ENCODE assay signal across 10 mouse cellular contexts in genomic region chr7:46601097-46601496, GRCm38 (mm10). TPM values are rescaled to one million over a fixed set of nuclear protein-coding genes. Genes with fewer than 3 reads are reported as not detected.
A peak's percentile ranks its signal among the peaks of the same experiment; 100 is the strongest.
DNase-seq lines count a peak whose midpoint lies in the region; ATAC-seq lines count a peak whose summit lies in the region.
"Had no signal": no experiment of that assay in that cellular context is flagged by ENCODE, and none has a peak within 500 bp of the region (broad histone marks: within the 10 kb centered on the region; RNA-seq: fewer than 3 reads in every experiment).

No protein-coding gene starts in this region.

- 61% methylated on average over 5 of the region's 5 CpGs for WGBS in neural tube, embryonic 13.5 days
- WGBS in hindbrain, embryonic 11.5 days: 63% methylated on average over 5 of the region's 5 CpGs

- H3K9me3 ChIP-seq in neural tube, embryonic 13.5 days: no peaks in the 10 kb centered on the region
- H3K9me3 ChIP-seq in hindbrain, embryonic 11.5 days (ENCODE audit: control insufficient read depth, low read length): no peaks in the 10 kb centered on the region

- intact Hi-C loops in gastrocnemius, postnatal 36 days (cut with DNase I): no loop called here

- no peak for DNase-seq in neural tube, embryonic 10.5 days (ENCODE audit: extremely low spot score, low spot score)
- peak; percentile 34 for DNase-seq in embryo, embryonic 11 days
- DNase-seq in hindbrain, embryonic 11.5 days (ENCODE audit: low spot score): peak; percentile 42
- peak; percentile 20 to 36 for DNase-seq in natural killer cell, adult 2 months (ENCODE audit: low spot score in 2 of 2)
- no peak for DNase-seq in adrenal gland, postnatal 25 days
- no peak for DNase-seq in heart, adult 18-20 months
- no peak for DNase-seq in gastrocnemius, postnatal 36 days

- H3K4me1 ChIP-seq in neural tube, embryonic 13.5 days (replicated peaks): peaks cover 28% of the 10 kb centered on the region
- H3K4me1 ChIP-seq in hindbrain, embryonic 11.5 days (replicated peaks; ENCODE audit: control insufficient read depth, insufficient read depth, low read length): 0 out of 2 replicates have a peak, but pooled peaks cover 2% of the 10 kb centered on the region

- no peaks in the 10 kb centered on the region for H3K27me3 ChIP-seq in neural tube, embryonic 13.5 days
- H3K27me3 ChIP-seq in hindbrain, embryonic 11.5 days (ENCODE audit: control insufficient read depth, insufficient read depth, low read length): no peaks in the 10 kb centered on the region

- H3K27ac ChIP-seq in neural tube, embryonic 13.5 days (replicated peaks): peak overlapping the region; percentile 70
- H3K27ac ChIP-seq in hindbrain, embryonic 11.5 days (ENCODE audit: low read depth, low read length): no peak overlapping the region
- H3K27ac ChIP-seq: liver, embryonic 14.5 days had no signal

- ATAC-seq in neural tube, embryonic 13.5 days (ENCODE audit: low read depth): no peak
- ATAC-seq in hindbrain, embryonic 11.5 days (ENCODE audit: low FRiP score): no peak
- ATAC-seq: inflammation-experienced regulatory T-cells, adult 6 months had no signal

- H3K36me3 ChIP-seq in neural tube, embryonic 13.5 days: peaks cover 10% of the 10 kb centered on the region; the same call in 1 of the 2 replicates
- no peaks in the 10 kb centered on the region for H3K36me3 ChIP-seq in hindbrain, embryonic 11.5 days (ENCODE audit: control insufficient read depth, insufficient read depth, low read length)

- no peak overlapping the region for H3K9ac ChIP-seq in neural tube, embryonic 13.5 days
- H3K9ac ChIP-seq in hindbrain, embryonic 11.5 days (ENCODE audit: low read depth, low read length): no peak overlapping the region
- H3K9ac ChIP-seq: liver, embryonic 14.5 days had no signal

- no peak overlapping the region for H3K4me3 ChIP-seq in neural tube, embryonic 13.5 days
- H3K4me3 ChIP-seq in hindbrain, embryonic 11.5 days (ENCODE audit: low read depth, low read length): no peak overlapping the region

- no peak overlapping the region for H3K4me2 ChIP-seq in neural tube, embryonic 13.5 days
- H3K4me2 ChIP-seq in hindbrain, embryonic 11.5 days (replicated peaks; ENCODE audit: low read depth, low read length): no peak overlapping the region

RNA-seq across cellular contexts. Expression of gene Sergef, which starts 38.5 kb away (rescaled TPM):
- 30.7 and 34.0 TPM in 2 replicates for polyA plus RNA-seq in neural tube, embryonic 13.5 days (2015; fragmentation: Nextera tagmentation; extraction: Ambion mirVana)
- 14.4 and 16.0 TPM in 2 replicates for polyA plus RNA-seq in hindbrain, embryonic 11.5 days (2014; fragmentation: Nextera tagmentation; extraction: Ambion mirVana)
- 19.8 and 29.4 TPM in 2 replicates for total RNA-seq in adrenal gland, postnatal 25 days (2021)
- 1 to 10 TPM; 3.8 to 5.9 TPM for total RNA-seq in heart, adult 18-20 months (2021)
- 1 to 10 TPM; 3.0 to 3.1 TPM for total RNA-seq in gastrocnemius, postnatal 36 days (2021)

Comparison
In these comparisons a context has a peak if more than half of its experiments do, and no peak if none do; other contexts are left out.
1. DNase-seq: peak in embryo, embryonic 11 days (single experiment), hindbrain, embryonic 11.5 days (single experiment) and natural killer cell, adult 2 months (2 of 2); none in neural tube, embryonic 10.5 days (single experiment), adrenal gland, postnatal 25 days (single experiment), heart, adult 18-20 months (0 of 2) and gastrocnemius, postnatal 36 days (0 of 2).